Mouse (Mus musculus) spleen, adult 2 months (tissue): ENCODE data around the gene Rhoh. TPM values are rescaled to one million over a fixed set of nuclear protein-coding genes. Genes with fewer than 3 reads are reported as not detected.

Experiments used
- DNase-seq, 2 experiments: peaks; one replicate each; pipeline versions ENCODE4 v3.0.0 to v3.0.0-alpha.2; 2012 to 2021; ENCODE audit warnings: low spot score in 2 of 2, low read depth in 1 of 2
- H3K27ac ChIP-seq: fragments of 200-500 bp; 2 replicates; pipeline ENCODE4 v1.5.1; 2012; ENCODE audit warnings: low read length, inconsistent platforms; ENCODE audit not compliant: insufficient read depth
- H3K27me3 ChIP-seq: fragments of 200-500 bp; 2 replicates; pipeline ENCODE4 v1.6.1; 2012; ENCODE audit warnings: mild to moderate bottlenecking, moderate library complexity, low read length, inconsistent platforms; ENCODE audit not compliant: control insufficient read depth, insufficient read depth
- H3K36me3 ChIP-seq: fragments of 200-500 bp; 2 replicates; pipeline ENCODE4 v1.6.1; 2012; ENCODE audit warnings: mild to moderate bottlenecking, low read length, inconsistent platforms; ENCODE audit not compliant: control insufficient read depth, insufficient read depth
- H3K4me1 ChIP-seq: fragments of 200-500 bp; 2 replicates; pipeline ENCODE4 v1.6.1; 2011; ENCODE audit warnings: inconsistent platforms; ENCODE audit not compliant: control insufficient read depth, insufficient read depth, insufficient read length
- H3K4me3 ChIP-seq: fragments of 200-500 bp; 2 replicates; pipeline ENCODE4 v1.5.1; 2011; ENCODE audit warnings: mild to moderate bottlenecking, inconsistent platforms; ENCODE audit not compliant: insufficient read depth, insufficient read length; ENCODE audit errors: extremely low read depth
- CTCF ChIP-seq: fragments of 200-500 bp; IDR thresholded peaks from 2 replicates; pipeline ENCODE4 v1.5.1; 2011; ENCODE audit warnings: mild to moderate bottlenecking, inconsistent platforms; ENCODE audit not compliant: insufficient read depth, insufficient read length, insufficient replicate concordance; ENCODE audit errors: extremely low read depth
- POLR2A ChIP-seq: fragments of 200-500 bp; IDR thresholded peaks from 2 replicates; pipeline ENCODE4 v1.6.1; 2011; ENCODE audit warnings: low read depth, low read length, inconsistent platforms
- WGBS: fragments of 180-500 bp; shearing (Covaris S2); methylation state at CpG from one replicate; pipeline ENCODE4 v1.1.7; 2018; 5-methylcytosine and 5-hydroxymethylcytosine counted together
- polyA plus RNA-seq: library from polyadenylated mRNA; depleted of rRNA; stranded (reverse); fragments of >200 nt; gene quantifications from 2 replicates; pipeline ENCODE4 v1.2.3, GENCODE M21; 2012; rRNA removed

Rhoh gene
- polyA plus RNA-seq, 1 experiment, result 28.0 TPM

- Histone ChIP-seq H3K27ac (peak overlapping the region; percentile 83), H3K36me3 (no peaks in the 10 kb centered on the region), H3K27me3 (no peaks in the 10 kb centered on the region), H3K4me1 (peaks cover 50% of the 10 kb centered on the region), H3K4me3 (no peak overlapping the region)
- TF ChIP-seq POLR2A, result no peak
- TF ChIP-seq CTCF, result no peak
- 39% methylated on average over 4 of the region's 4 CpGs for WGBS
- DNase-seq, result no peak
Measured at GRCm38 (mm10) chr5:65930171-65930570, 69.2 kb downstream of the Rhoh start.

DNA sequence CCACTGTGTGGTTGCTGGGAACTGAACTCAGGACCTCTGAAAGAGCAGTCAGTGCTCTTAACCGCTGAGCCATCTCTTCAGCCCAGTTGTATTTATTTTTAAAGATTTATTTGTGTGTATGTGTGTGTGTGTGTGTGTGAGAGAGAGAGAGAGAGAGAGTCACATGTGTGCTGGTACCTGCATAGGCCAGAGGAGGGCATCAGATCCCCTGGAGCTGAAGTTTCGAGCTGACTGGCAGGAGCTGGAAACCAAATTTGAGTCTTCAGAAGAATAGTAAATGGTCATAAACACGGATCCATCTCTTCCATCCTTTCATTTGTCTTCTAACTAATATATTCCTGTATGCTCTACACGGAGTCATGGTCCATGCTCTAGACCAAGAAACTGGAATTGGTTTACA lies 72.2 kb downstream of the Rhoh start:
- no peak for DNase-seq
- Histone ChIP-seq H3K36me3 (no peaks in the 10 kb centered on the region), H3K27ac (peak overlapping the region; percentile 28; the same call in 1 of the 2 replicates), H3K4me1 (peaks cover 53% of the 10 kb centered on the region), H3K4me3 (no peak overlapping the region), H3K27me3 (no peaks in the 10 kb centered on the region)
- TF ChIP-seq CTCF (no peak), POLR2A (no peak)
- 86% methylated on average over 4 of the region's 4 CpGs for WGBS

GRCm38 (mm10) chr5:65933764-65934163 lies 72.8 kb downstream of the Rhoh start:
- H3K4me3 ChIP-seq, result no peak overlapping the region
- 36% methylated on average over 2 of the region's 2 CpGs for WGBS
- H3K27me3 ChIP-seq, result no peaks in the 10 kb centered on the region
- peak overlapping the region; percentile 28; the same call in 1 of the 2 replicates for H3K27ac ChIP-seq
- H3K4me1 ChIP-seq, result peaks cover 54% of the 10 kb centered on the region
- no peak for TF ChIP-seq POLR2A
- no peak for TF ChIP-seq CTCF
- DNase-seq, result no peak
- no peaks in the 10 kb centered on the region for H3K36me3 ChIP-seq

- Histone ChIP-seq H3K4me1 (peaks cover 54% of the 10 kb centered on the region), H3K4me3 (no peak within 1 kb of the TSS), H3K36me3 (no peaks in the 10 kb centered on the region), H3K27ac (peak within 1 kb of the TSS; percentile 71), H3K27me3 (no peaks in the 10 kb centered on the region)
- no peak for DNase-seq
- WGBS, result 37% methylated on average over 5 of the region's 5 CpGs
- TF ChIP-seq CTCF (no peak), POLR2A (no peak)
Measured at GRCm38 (mm10) chr5:65934783-65935182, 73.8 kb downstream of the Rhoh start, which contains the start of gene Chrna9. TSS of gene Chrna9 (plus strand) at chr5:65934921.

DNA sequence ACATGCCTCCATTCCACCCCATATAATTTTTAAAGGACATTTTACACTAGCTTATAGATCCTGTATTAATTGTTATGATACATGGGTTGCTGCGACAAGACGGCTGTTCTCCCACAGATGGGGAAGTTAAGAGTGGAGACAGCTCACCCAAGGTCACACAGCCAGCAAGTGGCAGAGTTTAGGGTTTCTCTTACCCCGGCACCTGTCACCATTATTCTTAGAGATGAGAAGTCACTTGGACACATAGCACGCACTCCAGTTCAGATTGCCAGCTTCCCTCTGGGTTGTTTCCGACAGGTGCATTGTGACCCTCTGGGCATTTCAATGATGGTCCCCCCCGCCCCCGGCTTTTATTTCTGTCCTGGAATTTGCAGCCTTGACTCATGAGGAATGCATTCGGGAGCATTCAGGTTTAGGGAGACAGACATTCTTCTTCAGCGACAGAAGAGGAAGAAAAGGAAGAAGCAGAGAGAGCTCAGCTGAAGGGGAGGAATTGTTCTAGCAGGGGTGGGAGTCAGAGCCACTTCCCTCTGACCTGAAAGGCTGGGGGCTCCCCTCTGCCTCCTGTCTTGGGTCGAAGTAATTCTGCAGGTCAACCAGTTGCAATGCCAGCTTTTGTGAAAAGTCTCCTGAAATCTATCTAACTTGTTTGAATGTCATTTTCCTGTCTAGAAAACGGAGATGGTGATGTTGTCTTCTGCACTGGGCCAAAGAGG lies 76.2 kb downstream of the Rhoh start:
- WGBS, result 21% methylated on average over 11 of the region's 11 CpGs
- no peak for TF ChIP-seq POLR2A
- no peak for TF ChIP-seq CTCF
- no peak for DNase-seq
- Histone ChIP-seq H3K4me3 (no peak overlapping the region), H3K36me3 (no peaks in the 10 kb centered on the region), H3K27ac (peak overlapping the region; percentile 24), H3K4me1 (peaks cover 39% of the 10 kb centered on the region; the same call in 1 of the 2 replicates), H3K27me3 (no peaks in the 10 kb centered on the region)

DNA sequence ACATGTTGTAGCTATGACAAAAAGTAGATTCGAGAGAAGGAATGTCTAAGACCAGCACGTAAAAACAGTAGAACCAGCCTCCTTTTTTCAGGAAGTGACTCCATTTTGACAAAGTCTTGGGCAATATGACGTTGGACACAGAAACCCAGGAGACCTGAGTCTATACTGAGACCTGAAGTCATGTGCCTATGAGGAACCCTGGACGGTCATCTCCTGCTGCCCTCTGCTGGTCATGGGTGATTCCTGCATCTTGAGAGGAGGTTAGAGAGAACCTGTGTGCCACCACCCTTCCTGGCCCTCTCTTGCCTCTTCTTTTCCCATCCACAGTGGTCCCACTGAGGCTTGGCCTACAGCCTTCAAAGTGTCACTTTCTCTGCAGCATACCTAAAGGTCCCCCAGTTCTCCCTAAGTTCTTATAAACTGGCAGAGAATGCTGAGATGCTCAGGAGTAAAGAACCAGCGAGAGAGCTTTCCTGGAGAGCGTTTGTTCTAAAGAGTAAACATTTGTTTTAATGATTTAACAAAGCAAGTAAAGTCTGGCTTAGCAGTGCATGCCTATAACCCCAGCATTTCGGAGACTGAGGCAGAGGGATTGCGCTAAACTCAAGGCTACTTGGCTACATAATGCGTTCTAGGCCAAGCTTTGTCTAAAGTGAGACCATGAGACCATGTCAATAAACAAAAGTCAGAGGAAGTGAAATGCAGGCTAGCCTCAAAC lies 77.1 kb downstream of the Rhoh start:
- Histone ChIP-seq H3K27ac (no peak overlapping the region), H3K27me3 (no peaks in the 10 kb centered on the region), H3K4me1 (peaks cover 35% of the 10 kb centered on the region; the same call in 1 of the 2 replicates), H3K36me3 (no peaks in the 10 kb centered on the region), H3K4me3 (no peak overlapping the region)
- DNase-seq, result peak; percentile 76 to 91
- 53% methylated on average over 9 of the region's 9 CpGs for WGBS
- TF ChIP-seq CTCF (peak; percentile 92; the same call in 1 of the 2 replicates), POLR2A (no peak)

- TF ChIP-seq POLR2A (no peak), CTCF (no peak)
- WGBS, result 48% methylated on average over 4 of the region's 4 CpGs
- DNase-seq, result no peak
- H3K36me3 ChIP-seq, result no peaks in the 10 kb centered on the region
- H3K4me3 ChIP-seq, result no peak overlapping the region
- H3K27ac ChIP-seq, result no peak overlapping the region
- H3K4me1 ChIP-seq, result peaks cover 16% of the 10 kb centered on the region; the same call in 1 of the 2 replicates
- no peaks in the 10 kb centered on the region for H3K27me3 ChIP-seq
Measured at GRCm38 (mm10) chr5:65941145-65941544, 80.1 kb downstream of the Rhoh start.

Other genes starting within 250 kb of the Rhoh start
- gene Pds5a, start 162.9 kb upstream of the Rhoh start, polyA plus RNA-seq, result 10.4 and 12.8 TPM in 2 replicates
- 7.3 and 8.7 TPM in 2 replicates for gene N4bp2, start 97.7 kb upstream of the Rhoh start, polyA plus RNA-seq
- 0.54 TPM in 1 of 2 replicates, not detected in the other for gene Chrna9, start 73.7 kb downstream of the Rhoh start, polyA plus RNA-seq
- 0.13 and 0.33 TPM in 2 replicates for gene 9130230L23Rik, start 143.1 kb downstream of the Rhoh start, polyA plus RNA-seq